Mouse (Mus musculus) cerebellum, adult 18-20 months (tissue): Measurements from ENCODE around the gene Tulp3.
A peak's percentile ranks its signal among the peaks of the same experiment; 100 is the strongest.
"Not testable (repeated sequence)": the region's sequence is repeated elsewhere in the genome, so short reads cannot be mapped to it uniquely, and the experiment has no call there.

Experiments used
- DNase-seq, 2 experiments: peaks; one replicate each; pipeline ENCODE4 v3.0.0; 2021

Gene Tulp3

GRCm38 (mm10) chr6:128355201-128355681 is 410 bp downstream of the Tulp3 start:
- peak; percentile 53 to 58 for DNase-seq

DNA sequence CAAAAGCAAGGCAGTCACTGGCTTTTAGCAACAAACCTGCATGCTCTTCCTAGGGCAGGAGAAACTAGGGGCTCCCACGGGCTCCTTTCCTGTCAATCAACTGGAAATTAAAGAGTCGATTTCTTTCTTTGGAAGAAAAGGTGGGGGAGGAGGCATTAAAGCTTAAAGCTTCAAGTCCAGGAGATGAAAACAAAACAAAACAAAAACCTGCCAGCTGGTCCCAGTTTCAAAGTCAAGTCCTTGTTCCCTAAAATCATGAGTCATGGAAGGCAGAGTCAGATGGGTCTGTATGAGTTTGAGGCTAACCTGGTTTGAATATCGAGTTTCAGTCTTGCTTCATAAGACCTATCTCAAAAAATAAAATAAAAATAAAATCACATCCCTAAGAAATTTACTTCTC is 1.5 kb downstream of the Tulp3 start:
- no peak for DNase-seq

- DNase-seq, result peak in 1 of 2 experiments; percentile 28
Observed at GRCm38 (mm10) chr6:128349711-128350110, 5.9 kb downstream of the Tulp3 start.

- no peak for DNase-seq
Observed at GRCm38 (mm10) chr6:128346782-128347181, 8.9 kb downstream of the Tulp3 start.

DNA sequence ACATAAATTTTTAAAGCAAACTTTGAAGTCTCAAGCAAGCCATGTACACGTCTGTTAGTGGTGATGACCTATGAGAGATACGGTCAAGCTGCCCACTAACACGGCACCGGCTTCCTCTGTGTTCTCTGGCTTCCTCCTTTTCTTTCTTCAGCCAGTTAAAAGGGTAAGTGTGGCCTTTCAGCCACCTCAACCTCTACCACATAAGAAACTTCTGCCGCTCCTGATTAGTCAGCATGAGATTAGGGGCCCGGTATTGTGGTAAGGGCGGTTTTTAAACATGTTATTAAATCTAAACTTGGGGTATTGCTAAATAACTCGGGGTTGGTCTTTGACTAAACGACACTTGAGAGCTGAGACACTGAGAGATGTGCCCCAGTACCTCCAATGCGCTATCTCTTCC is 10.0 kb downstream of the Tulp3 start:
- no peak for DNase-seq

GRCm38 (mm10) chr6:128341956-128342723 is 13.5 kb downstream of the Tulp3 start:
- no peak for DNase-seq

- no peak for DNase-seq
Observed at GRCm38 (mm10) chr6:128338876-128339275, 16.8 kb downstream of the Tulp3 start.

GRCm38 (mm10) chr6:128337467-128337866 is 18.2 kb downstream of the Tulp3 start:
- no peak for DNase-seq

DNA sequence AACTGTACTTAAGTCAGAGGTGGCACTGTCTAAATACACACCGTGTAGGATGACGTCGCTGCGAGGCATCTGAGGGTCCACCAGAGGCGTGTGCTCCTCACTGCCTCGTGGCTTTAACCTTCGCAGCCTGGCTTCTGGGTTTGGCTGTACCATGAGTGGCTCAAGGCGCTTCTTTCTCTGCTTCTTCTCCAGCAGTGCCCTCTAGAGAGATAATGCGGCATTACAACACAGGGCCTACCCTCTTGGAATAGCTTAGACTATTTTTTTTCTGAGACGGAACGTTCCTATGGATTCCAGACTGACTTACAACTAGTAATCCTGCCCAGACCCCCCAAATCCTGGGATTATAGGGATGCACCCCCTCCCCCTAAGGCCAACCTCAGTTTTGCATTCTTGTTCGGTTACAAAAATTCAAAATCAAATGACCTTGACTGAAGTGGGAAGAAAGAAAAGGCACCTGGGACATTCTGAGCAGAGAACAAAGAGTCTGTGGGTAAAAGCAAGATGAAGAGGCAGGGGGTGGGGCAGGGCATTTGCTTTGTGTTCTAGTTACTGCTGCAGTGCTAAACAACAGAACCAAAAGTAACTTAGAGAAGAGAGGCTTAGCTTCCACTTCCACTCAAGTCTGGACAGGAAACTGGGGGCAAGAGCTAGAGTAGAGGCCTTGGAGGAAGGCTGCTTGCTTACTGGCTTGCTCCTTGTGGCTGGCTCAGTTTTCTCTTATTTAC is 21.1 kb downstream of the Tulp3 start:
- DNase-seq, result peak; percentile 79 to 88

GRCm38 (mm10) chr6:128318317-128318716 is 37.3 kb downstream of the Tulp3 start:
- DNase-seq, result peak; percentile 72 to 78

DNA sequence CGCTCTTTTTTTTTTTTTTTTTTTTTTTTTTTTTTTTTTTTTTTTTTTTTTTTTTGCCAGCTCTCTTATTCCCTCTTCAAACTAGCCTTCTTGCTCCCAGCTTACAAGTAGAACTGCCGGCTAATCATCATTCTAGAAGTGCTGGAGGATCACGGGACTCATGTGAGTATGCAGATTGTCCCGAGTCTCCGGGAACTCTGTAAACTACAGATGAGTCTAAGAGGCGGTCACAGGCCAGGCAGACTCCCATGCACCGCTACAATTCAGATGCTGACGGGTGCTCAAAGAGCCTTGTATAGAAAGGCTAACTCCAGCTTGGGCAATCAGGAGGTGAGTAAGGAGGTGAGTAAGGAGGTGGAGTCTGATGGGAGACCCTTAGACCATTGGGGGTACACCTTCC is 40.1 kb downstream of the Tulp3 start:
- no peak for DNase-seq

GRCm38 (mm10) chr6:128314796-128315195 is 40.9 kb downstream of the Tulp3 start:
- DNase-seq, result no peak

DNA sequence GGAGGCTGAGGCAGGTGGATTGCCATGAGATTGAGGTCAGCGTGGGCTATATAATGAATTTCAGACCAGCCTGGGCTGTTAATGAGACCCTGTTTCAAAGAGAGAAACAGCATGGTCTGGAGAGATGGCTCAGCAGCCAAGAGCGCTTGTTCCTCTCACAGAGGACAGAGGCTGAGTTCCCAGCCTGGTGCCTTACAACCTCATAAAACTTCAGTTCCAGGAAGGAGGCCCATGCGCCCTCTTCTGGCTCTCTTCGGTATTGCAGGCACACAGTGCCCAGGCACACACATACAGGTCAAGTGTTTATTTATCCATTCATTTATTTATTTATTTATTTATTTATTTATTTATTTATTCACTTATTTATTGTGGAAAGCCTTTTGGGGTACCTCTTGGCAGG is 47.3 kb downstream of the Tulp3 start:
- peak; percentile 64 to 73 for DNase-seq

DNA sequence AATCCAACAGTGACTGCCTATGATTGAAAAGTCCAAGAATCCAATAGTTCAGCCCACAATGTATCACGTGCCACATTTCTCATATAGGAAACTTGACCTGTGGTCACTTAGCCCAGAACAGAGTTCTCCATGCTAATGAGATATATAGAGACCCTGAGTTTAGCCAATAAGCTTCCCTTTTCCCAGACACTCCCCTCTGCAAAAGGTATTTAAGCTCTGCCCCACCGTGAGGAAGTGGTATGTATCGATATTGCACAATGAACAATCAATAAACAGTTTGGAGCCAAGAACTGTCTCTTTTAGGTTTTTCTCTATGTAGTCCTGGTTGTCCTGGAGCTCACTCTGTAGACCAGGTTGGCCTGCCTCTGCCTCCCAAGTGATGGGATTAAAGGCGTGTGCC is 50.9 kb downstream of the Tulp3 start:
- no peak for DNase-seq

DNA sequence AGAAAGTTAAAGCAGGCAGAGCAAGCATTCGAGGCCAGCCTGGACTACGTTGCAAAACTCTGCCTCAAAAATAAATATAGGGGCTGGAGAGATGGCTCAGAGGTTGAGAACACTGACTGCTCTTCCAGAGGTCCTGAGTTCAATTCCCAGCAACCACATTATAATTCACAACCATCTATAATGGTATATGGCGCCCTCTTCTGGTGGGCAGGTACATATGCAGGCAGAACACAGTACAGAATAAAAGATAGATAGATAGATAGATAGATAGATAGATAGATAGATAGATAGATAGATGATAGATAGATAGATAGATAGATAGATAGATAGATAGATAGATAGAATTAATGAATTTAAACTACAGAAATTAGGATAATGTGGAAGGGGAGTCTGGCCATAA is 53.0 kb downstream of the Tulp3 start:
- DNase-seq, result not testable (repeated sequence)

DNA sequence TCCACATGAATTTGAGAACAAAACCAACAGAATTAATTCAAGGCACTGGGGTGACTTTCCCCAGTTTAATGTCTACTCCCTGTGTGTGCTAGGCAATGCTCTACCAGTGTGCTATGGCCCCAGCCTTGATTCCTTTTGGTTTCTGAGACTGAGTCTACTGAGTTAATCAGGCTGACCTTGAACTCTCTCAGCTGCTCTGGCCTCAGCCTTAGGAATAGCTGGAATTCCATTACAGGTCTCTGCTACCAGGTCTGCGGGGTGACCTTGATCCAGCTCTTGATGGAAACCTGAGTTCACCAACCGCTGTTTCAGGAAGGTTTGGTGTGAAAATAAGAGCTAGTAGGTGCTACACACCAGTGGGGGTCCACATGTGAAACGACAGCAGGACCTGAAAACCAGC is 53.8 kb downstream of the Tulp3 start:
- no peak for DNase-seq

- no peak for DNase-seq
Observed at GRCm38 (mm10) chr6:128301458-128301857, 54.2 kb downstream of the Tulp3 start.

- DNase-seq, result peak; percentile 81 to 82
Observed at GRCm38 (mm10) chr6:128300134-128301001, 55.3 kb downstream of the Tulp3 start, which contains the start of gene Tead4. TSS of gene Tead4 (minus strand) at chr6:128300823.

DNA sequence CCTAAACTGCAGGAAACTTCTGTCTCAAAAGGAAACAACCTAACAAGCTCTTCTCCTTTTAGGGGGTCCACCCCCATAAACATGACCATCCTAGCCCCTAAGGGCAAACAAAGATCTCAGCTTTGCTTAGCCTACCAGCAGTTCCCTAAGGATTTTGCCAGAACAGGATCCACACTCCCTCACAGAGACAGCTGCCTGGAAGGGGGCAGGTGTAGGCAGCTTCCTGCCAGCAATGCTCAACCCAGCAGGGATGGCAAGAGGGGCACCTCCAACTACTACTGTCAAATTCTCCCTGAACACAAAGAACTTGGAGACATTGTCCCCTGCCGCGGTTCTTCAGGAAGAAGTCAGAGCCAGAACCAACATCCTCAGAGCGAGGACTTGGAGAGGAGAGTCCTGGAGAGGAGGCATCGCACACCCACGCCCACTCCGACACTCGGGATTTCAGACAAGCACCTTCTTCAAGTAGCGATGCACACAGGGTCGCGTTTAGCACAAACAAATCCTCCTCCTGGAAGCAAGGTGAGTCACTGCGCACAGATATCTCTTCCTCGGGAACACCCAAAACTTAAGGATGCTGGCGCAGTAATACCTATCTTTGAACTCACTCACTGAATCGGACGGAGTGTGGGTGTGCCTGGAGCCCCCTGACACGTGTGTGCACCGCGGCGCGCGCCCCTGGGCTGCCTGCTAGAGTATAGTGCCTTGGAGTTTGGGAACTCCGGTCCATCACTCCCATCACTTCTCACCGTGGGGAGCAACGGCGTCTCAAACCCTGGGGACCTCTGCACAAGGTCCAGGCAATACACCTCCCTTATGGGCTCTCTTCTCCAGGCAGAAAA is 56.1 kb downstream of the Tulp3 start:
- peak; percentile 23 to 40 for DNase-seq

GRCm38 (mm10) chr6:128298246-128298645 is 57.4 kb downstream of the Tulp3 start:
- DNase-seq, result no peak

- peak; percentile 85 to 87 for DNase-seq
Observed at GRCm38 (mm10) chr6:128296750-128297393, 58.8 kb downstream of the Tulp3 start.
